Mouse (Mus musculus): Measurements from ENCODE around the gene Gm10309.

DNA sequence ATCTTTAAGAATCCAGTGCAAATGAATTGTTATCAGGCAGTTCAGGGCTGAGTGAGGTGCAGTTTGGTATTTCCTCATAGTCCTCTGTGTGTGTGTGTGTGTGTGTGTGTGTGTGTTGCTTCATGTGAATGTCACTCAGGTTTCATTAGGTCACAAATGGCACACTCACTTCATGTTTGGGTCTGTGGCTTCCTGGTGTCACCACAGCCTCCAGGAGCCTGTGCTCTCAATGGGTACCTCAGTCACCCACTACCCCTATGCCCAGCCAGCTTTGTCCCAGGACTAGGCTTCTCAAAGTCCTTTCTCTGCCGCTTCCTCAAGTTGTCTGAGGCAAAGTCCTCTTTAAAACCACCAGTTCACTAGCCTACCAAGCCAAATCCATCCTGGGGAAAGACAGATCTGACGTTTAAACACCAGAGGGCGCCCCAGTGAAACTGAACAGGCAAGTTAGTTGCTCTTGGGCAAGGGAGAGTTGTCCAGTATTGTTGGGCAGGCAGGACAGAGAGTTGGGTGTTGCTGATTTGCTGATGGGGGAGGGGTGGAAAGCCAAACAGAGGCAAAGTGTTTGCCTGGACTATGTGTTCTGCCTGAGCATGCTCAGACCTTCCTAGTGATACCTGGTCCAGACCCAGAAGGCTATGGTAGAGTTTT lies 20.8 kb downstream of the Gm10309 start:
- TF ChIP-seq CTCF (IDR thresholded peaks at IDR 0.05; ENCODE audit: low read depth) (peak; percentile 96), EP300 (IDR thresholded peaks at IDR 0.05; ENCODE audit: low read depth) (no peak)
